Comparison of ENCODE assay signal across 9 mouse cellular contexts in genomic region chr7:140855181-140855580, GRCm38 (mm10). TPM values are rescaled to one million over a fixed set of nuclear protein-coding genes. Genes with fewer than 3 reads are reported as not detected.
DNase-seq lines count a peak whose midpoint lies in the region; ATAC-seq and TF ChIP-seq lines count a peak whose summit lies in the region.
"Had no signal": no experiment of that assay in that cellular context is flagged by ENCODE, and none has a peak within 500 bp of the region (broad histone marks: within the 10 kb centered on the region; RNA-seq: fewer than 3 reads in every experiment).

No protein-coding gene starts in this region.

- no peak for DNase-seq in heart, adult 2 months
- no peak for DNase-seq in heart, postnatal 36 days
- DNase-seq in testis, postnatal 14 days (ENCODE audit: low spot score): no peak
- no peak for DNase-seq in stomach, postnatal 0 days (ENCODE audit: low spot score)
- DNase-seq in left cerebral cortex, postnatal 25 days (ENCODE audit: low spot score in 2 of 2): no peak
- no peak for DNase-seq in thymus, adult 2 months
- DNase-seq: layer of hippocampus, adult 9-11 months had no signal

- H3K79me2 ChIP-seq in heart, adult 2 months (replicated peaks; ENCODE audit: control insufficient read depth, insufficient read depth, low read length): no peaks in the 10 kb centered on the region; the same call in 1 of the 2 replicates

- H3K4me2 ChIP-seq in liver, embryonic 12.5 days: peak overlapping the region; percentile 96
- H3K4me2 ChIP-seq in stomach, postnatal 0 days (replicated peaks; ENCODE audit: low read depth): peak overlapping the region; percentile 80

- H3K9ac ChIP-seq in heart, adult 2 months (ENCODE audit: low read depth, low read length): peak overlapping the region; percentile 77; the same call in 1 of the 2 replicates
- peak overlapping the region; percentile 87 for H3K9ac ChIP-seq in liver, embryonic 12.5 days
- H3K9ac ChIP-seq in stomach, postnatal 0 days (ENCODE audit: low read length): peak overlapping the region; percentile 89

- no peaks in the 10 kb centered on the region for H3K36me3 ChIP-seq in heart, adult 2 months (ENCODE audit: control insufficient read depth, insufficient read depth, low read length)
- H3K36me3 ChIP-seq in testis, adult 2 months (ENCODE audit: control insufficient read depth, insufficient read depth, low read length): no peaks in the 10 kb centered on the region
- H3K36me3 ChIP-seq in liver, embryonic 12.5 days: peaks cover 64% of the 10 kb centered on the region
- H3K36me3 ChIP-seq in stomach, postnatal 0 days (ENCODE audit: control insufficient read depth, insufficient read depth, low read length): peaks cover 16% of the 10 kb centered on the region; the same call in 1 of the 2 replicates
- H3K36me3 ChIP-seq in thymus, adult 2 months (ENCODE audit: control insufficient read depth, insufficient read depth, low read length): peaks cover 8% of the 10 kb centered on the region; the same call in 1 of the 2 replicates

- no peak for TF ChIP-seq EP300 in heart, adult 2 months (IDR thresholded peaks at IDR 0.05; ENCODE audit: insufficient read depth, low read depth, low read length)
- no peak for TF ChIP-seq EP300 in stomach, postnatal 0 days (optimal IDR thresholded peaks at IDR 0.05)

- intact Hi-C loops in heart, adult 2 months (cut with DNase I): loop anchor here (5.0 kb wide), 1 partner anchor 317 kb away; the partner anchor contains the start of gene Rnh1
- intact Hi-C loops in heart, postnatal 36 days (cut with DNase I): loop anchor here (5.0 kb wide), 2 partner anchors 152 to 337 kb away; partner anchors contain the start of genes Hras and Lrrc56
- intact Hi-C loops in left cerebral cortex, postnatal 25 days (cut with DNase I): no loop called here

- peak overlapping the region; percentile 93 for H3K4me3 ChIP-seq in heart, adult 2 months
- peak overlapping the region; percentile 97 for H3K4me3 ChIP-seq in testis, adult 2 months (ENCODE audit: control insufficient read depth, low read depth, low read length)
- peak overlapping the region; percentile 89 for H3K4me3 ChIP-seq in liver, embryonic 12.5 days
- peak overlapping the region; percentile 78 for H3K4me3 ChIP-seq in stomach, postnatal 0 days (ENCODE audit: low read depth, low read length)
- no peak overlapping the region for H3K4me3 ChIP-seq in thymus, adult 2 months (ENCODE audit: control insufficient read depth, insufficient read depth, low read length)

- no peaks in the 10 kb centered on the region for H3K27me3 ChIP-seq in heart, adult 2 months (ENCODE audit: control insufficient read depth, insufficient read depth, low read length)
- no peaks in the 10 kb centered on the region for H3K27me3 ChIP-seq in testis, adult 2 months (ENCODE audit: control insufficient read depth, insufficient read depth, low read length)
- no peaks in the 10 kb centered on the region for H3K27me3 ChIP-seq in liver, embryonic 12.5 days (replicated peaks)
- no peaks in the 10 kb centered on the region for H3K27me3 ChIP-seq in stomach, postnatal 0 days (ENCODE audit: control insufficient read depth, insufficient read depth, low read length)
- H3K27me3 ChIP-seq in thymus, adult 2 months (ENCODE audit: control insufficient read depth, insufficient read depth, low read length): no peaks in the 10 kb centered on the region

- peaks cover 8% of the 10 kb centered on the region for H3K4me1 ChIP-seq in heart, adult 2 months (ENCODE audit: control insufficient read depth, insufficient read depth, low read length)
- peaks cover 16% of the 10 kb centered on the region for H3K4me1 ChIP-seq in testis, adult 2 months (ENCODE audit: control insufficient read depth, insufficient read depth, low read length)
- peaks cover 44% of the 10 kb centered on the region for H3K4me1 ChIP-seq in liver, embryonic 12.5 days
- peaks cover 10% of the 10 kb centered on the region; the same call in 1 of the 2 replicates for H3K4me1 ChIP-seq in stomach, postnatal 0 days (replicated peaks; ENCODE audit: control insufficient read depth, insufficient read depth)
- H3K4me1 ChIP-seq in thymus, adult 2 months (replicated peaks; ENCODE audit: control insufficient read depth, insufficient read depth, low read length): peaks cover 27% of the 10 kb centered on the region

- no peak for TF ChIP-seq POLR2A in heart, adult 2 months (IDR thresholded peaks at IDR 0.05; ENCODE audit: insufficient read depth, low read depth, low read length)
- no peak for TF ChIP-seq POLR2A in testis, adult 2 months (IDR thresholded peaks at IDR 0.05; ENCODE audit: control insufficient read depth, low read depth, low read length)
- TF ChIP-seq POLR2A in thymus, adult 2 months (IDR thresholded peaks at IDR 0.05; ENCODE audit: control insufficient read depth, extremely low read depth, insufficient read depth, low read length, poor library complexity): no peak

- H3K27ac ChIP-seq in heart, adult 2 months: no peak overlapping the region; the same call in 1 of the 2 replicates
- no peak overlapping the region for H3K27ac ChIP-seq in testis, adult 2 months (ENCODE audit: control insufficient read depth, insufficient read depth, low read depth, low read length)
- H3K27ac ChIP-seq in liver, embryonic 12.5 days: peak overlapping the region; percentile 98
- peak overlapping the region; percentile 98 for H3K27ac ChIP-seq in stomach, postnatal 0 days (replicated peaks)
- H3K27ac ChIP-seq in thymus, adult 2 months (ENCODE audit: control insufficient read depth, insufficient read depth, low read length): no peak overlapping the region

- no peak for TF ChIP-seq CTCF in heart, adult 2 months (IDR thresholded peaks at IDR 0.05)
- TF ChIP-seq CTCF in testis, adult 2 months (IDR thresholded peaks at IDR 0.05; ENCODE audit: control insufficient read depth, insufficient read depth, insufficient replicate concordance, low read depth, low read length): no peak
- no peak for TF ChIP-seq CTCF in stomach, postnatal 0 days (IDR thresholded peaks at IDR 0.05; ENCODE audit: low read depth)
- no peak for TF ChIP-seq CTCF in thymus, adult 2 months (IDR thresholded peaks at IDR 0.05; ENCODE audit: borderline replicate concordance, control insufficient read depth, extremely low read depth, insufficient read depth, low read length, poor library complexity)

- WGBS in heart, adult 2 months: 55% methylated on average over 9 of the region's 9 CpGs
- WGBS in liver, embryonic 12.5 days (ENCODE audit: insufficient replicate concordance): 65% methylated on average over 9 of the region's 9 CpGs
- 65% methylated on average over 9 of the region's 9 CpGs for WGBS in stomach, postnatal 0 days
- 78% methylated on average over 9 of the region's 9 CpGs for WGBS in thymus, adult 2 months

- no peak for ATAC-seq in liver, embryonic 12.5 days
- no peak for ATAC-seq in stomach, postnatal 0 days (ENCODE audit: low FRiP score, low TSS enrichment)

- no peaks in the 10 kb centered on the region for H3K9me3 ChIP-seq in liver, embryonic 12.5 days (replicated peaks)
- no peaks in the 10 kb centered on the region for H3K9me3 ChIP-seq in stomach, postnatal 0 days (ENCODE audit: control insufficient read depth, low read length)

RNA-seq across cellular contexts. Expression of gene Gm45785, which starts 0.9 kb away (rescaled TPM):
- not detected for total RNA-seq in heart, adult 2 months (2021)
- not detected in 2 replicates for polyA plus RNA-seq in heart, adult 2 months (2012; rRNA removed)
- total RNA-seq in heart, postnatal 36 days (2021): not detected
- not detected in 2 replicates for polyA plus RNA-seq in testis, adult 2 months (2012; rRNA removed)
- polyA plus RNA-seq in liver, embryonic 12.5 days (2016; fragmentation: Nextera tagmentation; extraction: Ambion mirVana): not detected in 2 replicates
- polyA plus RNA-seq in stomach, postnatal 0 days (2015; fragmentation: Nextera tagmentation; extraction: Ambion mirVana): not detected in 2 replicates
- 1 to 10 TPM; 1.2 to 1.8 TPM for total RNA-seq in left cerebral cortex, postnatal 25 days (2021)
- not detected in 2 replicates for polyA plus RNA-seq in thymus, adult 2 months (2012; rRNA removed)

RNA-seq across cellular contexts. Expression of gene Ric8a, which starts 1.6 kb away (rescaled TPM):
- total RNA-seq in heart, adult 2 months (2021): 10 to 100 TPM; 20.1 to 23.6 TPM
- 37.6 and 42.8 TPM in 2 replicates for polyA plus RNA-seq in heart, adult 2 months (2012; rRNA removed)
- 10 to 100 TPM; 19.8 to 22.4 TPM for total RNA-seq in heart, postnatal 36 days (2021)
- 33.7 and 34.5 TPM in 2 replicates for polyA plus RNA-seq in testis, adult 2 months (2012; rRNA removed)
- 30.7 and 33.8 TPM in 2 replicates for polyA plus RNA-seq in liver, embryonic 12.5 days (2016; fragmentation: Nextera tagmentation; extraction: Ambion mirVana)
- polyA plus RNA-seq in stomach, postnatal 0 days (2015; fragmentation: Nextera tagmentation; extraction: Ambion mirVana): 49.0 and 49.1 TPM in 2 replicates
- total RNA-seq in left cerebral cortex, postnatal 25 days (2021): 10 to 100 TPM; 66.0 to 70.0 TPM
- 175 and 181 TPM in 2 replicates for polyA plus RNA-seq in thymus, adult 2 months (2012; rRNA removed)

RNA-seq across cellular contexts. Expression of gene Bet1l, which starts 2.2 kb away (rescaled TPM):
- total RNA-seq in heart, adult 2 months (2021): 10 to 100 TPM in 1 of 2 experiments, 1 to 10 TPM in 1; 8.8 to 12.3 TPM
- polyA plus RNA-seq in heart, adult 2 months (2012; rRNA removed): 12.4 and 17.0 TPM in 2 replicates
- total RNA-seq in heart, postnatal 36 days (2021): 10 to 100 TPM; 10.3 to 11.0 TPM
- polyA plus RNA-seq in testis, adult 2 months (2012; rRNA removed): 20.8 and 22.9 TPM in 2 replicates
- 17.4 and 18.0 TPM in 2 replicates for polyA plus RNA-seq in liver, embryonic 12.5 days (2016; fragmentation: Nextera tagmentation; extraction: Ambion mirVana)
- 44.5 and 49.0 TPM in 2 replicates for polyA plus RNA-seq in stomach, postnatal 0 days (2015; fragmentation: Nextera tagmentation; extraction: Ambion mirVana)
- 10 to 100 TPM; 25.9 to 28.1 TPM for total RNA-seq in left cerebral cortex, postnatal 25 days (2021)
- polyA plus RNA-seq in thymus, adult 2 months (2012; rRNA removed): 26.5 and 31.8 TPM in 2 replicates

RNA-seq across cellular contexts. Expression of gene Odf3, which starts 7.6 kb away (rescaled TPM):
- not detected for total RNA-seq in heart, adult 2 months (2021)
- polyA plus RNA-seq in heart, adult 2 months (2012; rRNA removed): 0.25 and 0.38 TPM in 2 replicates
- total RNA-seq in heart, postnatal 36 days (2021): not detected
- polyA plus RNA-seq in testis, adult 2 months (2012; rRNA removed): 539 and 573 TPM in 2 replicates
- 0.07 TPM in 1 of 2 replicates, not detected in the other for polyA plus RNA-seq in liver, embryonic 12.5 days (2016; fragmentation: Nextera tagmentation; extraction: Ambion mirVana)
- polyA plus RNA-seq in stomach, postnatal 0 days (2015; fragmentation: Nextera tagmentation; extraction: Ambion mirVana): not detected in 2 replicates
- total RNA-seq in left cerebral cortex, postnatal 25 days (2021): not detected
- polyA plus RNA-seq in thymus, adult 2 months (2012; rRNA removed): 0.20 TPM in 1 of 2 replicates, not detected in the other

RNA-seq across cellular contexts. Expression of gene Scgb1c1, which starts 9.8 kb away (rescaled TPM):
- 10 to 100 TPM; 22.6 to 27.5 TPM for total RNA-seq in heart, adult 2 months (2021)
- 54.5 and 56.6 TPM in 2 replicates for polyA plus RNA-seq in heart, adult 2 months (2012; rRNA removed)
- 10 to 100 TPM; 23.9 to 24.8 TPM for total RNA-seq in heart, postnatal 36 days (2021)
- polyA plus RNA-seq in testis, adult 2 months (2012; rRNA removed): not detected in 2 replicates
- polyA plus RNA-seq in liver, embryonic 12.5 days (2016; fragmentation: Nextera tagmentation; extraction: Ambion mirVana): not detected in 2 replicates
- not detected in 2 replicates for polyA plus RNA-seq in stomach, postnatal 0 days (2015; fragmentation: Nextera tagmentation; extraction: Ambion mirVana)
- total RNA-seq in left cerebral cortex, postnatal 25 days (2021): not detected
- 2.0 and 3.2 TPM in 2 replicates for polyA plus RNA-seq in thymus, adult 2 months (2012; rRNA removed)

Comparison
In these comparisons a context has a peak if more than half of its experiments do, and no peak if none do; other contexts are left out.
1. H3K27ac ChIP-seq: peak in liver, embryonic 12.5 days (single experiment) and stomach, postnatal 0 days (single experiment); none in heart, adult 2 months (single experiment), testis, adult 2 months (single experiment) and thymus, adult 2 months (single experiment).
2. Peak in every context shown above with its lines, with median percentiles within 50 percentile points of each other: H3K9ac ChIP-seq.